Mouse (Mus musculus) left cerebral cortex, postnatal 36 days (tissue): ENCODE data around the gene Cela3a. TPM values are rescaled to one million over a fixed set of nuclear protein-coding genes. Genes with fewer than 3 reads are reported as not detected.
"Not testable (repeated sequence)": the region's sequence is repeated elsewhere in the genome, so short reads cannot be mapped to it uniquely, and the experiment has no call there.

Experiments used
- DNase-seq, 2 experiments: peaks; one replicate each; pipeline ENCODE4 v3.0.0; 2021 to 2022; ENCODE audit warnings: low spot score in 2 of 2, mixed read lengths in 1 of 2
- intact Hi-C: fragments of 180-260 bp; cut with DNase I; formaldehyde crosslinking; loops from one replicate; pipeline ENCODE4 v1.15.1; 2025
- total RNA-seq, 2 experiments: library from RNA; stranded (reverse); gene quantifications; 2 replicates each; pipeline ENCODE4 v1.2.3; 2021

The Cela3a gene
- total RNA-seq, result not detected

- no peak for DNase-seq
- intact Hi-C loops, result no loop called here
Observed at GRCm38 (mm10) chr4:137409691-137410090, at the start of gene Cela3a. Cela3a (minus strand) TSS chr4:137409791.

GRCm38 (mm10) chr4:137458861-137459260 is 49.3 kb upstream of the Cela3a start:
- intact Hi-C loops, result no loop called here

GRCm38 (mm10) chr4:137458310-137458709 is 48.7 kb upstream of the Cela3a start:
- no peak for DNase-seq
- intact Hi-C loops, result no loop called here

More at GRCm38 (mm10) chr4:137458861-137459260, 49.3 kb upstream of the Cela3a start:
- DNase-seq, result no peak

- intact Hi-C loops, result no loop called here
- no peak for DNase-seq
Observed at GRCm38 (mm10) chr4:137457292-137457691, 47.7 kb upstream of the Cela3a start.

GRCm38 (mm10) chr4:137456581-137456980 is 47.0 kb upstream of the Cela3a start:
- intact Hi-C loops, result no loop called here

GRCm38 (mm10) chr4:137454582-137454981 is 45.0 kb upstream of the Cela3a start:
- no peak for DNase-seq
- intact Hi-C loops, result no loop called here

More at GRCm38 (mm10) chr4:137456581-137456980, 47.0 kb upstream of the Cela3a start:
- DNase-seq, result no peak

- DNase-seq, result no peak
- intact Hi-C loops, result no loop called here
Observed at GRCm38 (mm10) chr4:137453234-137453767, 43.7 kb upstream of the Cela3a start, which contains the start of gene 1700013G24Rik. 1700013G24Rik (plus strand) TSS chr4:137453284.

GRCm38 (mm10) chr4:137452190-137452589 is 42.6 kb upstream of the Cela3a start:
- intact Hi-C loops, result no loop called here
- no peak for DNase-seq

GRCm38 (mm10) chr4:137449715-137450114 is 40.1 kb upstream of the Cela3a start:
- intact Hi-C loops, result no loop called here

GRCm38 (mm10) chr4:137449132-137449531 is 39.5 kb upstream of the Cela3a start:
- DNase-seq, result no peak
- intact Hi-C loops, result no loop called here

More at GRCm38 (mm10) chr4:137449715-137450114, 40.1 kb upstream of the Cela3a start:
- no peak for DNase-seq

GRCm38 (mm10) chr4:137448641-137449040 is 39.0 kb upstream of the Cela3a start:
- no peak for DNase-seq
- intact Hi-C loops, result no loop called here

GRCm38 (mm10) chr4:137448197-137448596 is 38.6 kb upstream of the Cela3a start:
- intact Hi-C loops, result no loop called here
- DNase-seq, result peak in 1 of 2 experiments; percentile 12

- intact Hi-C loops, result no loop called here
- DNase-seq, result no peak
Observed at GRCm38 (mm10) chr4:137447363-137448196, 38.0 kb upstream of the Cela3a start.

GRCm38 (mm10) chr4:137445881-137446280 is 36.3 kb upstream of the Cela3a start:
- intact Hi-C loops, result no loop called here
- DNase-seq, result no peak

GRCm38 (mm10) chr4:137443625-137444024 is 34.0 kb upstream of the Cela3a start:
- peak; percentile 54 to 71 for DNase-seq
- intact Hi-C loops, result loop anchor here (5.0 kb wide), 2 partner anchors 104 to 134 kb away; no protein-coding TSS in a partner anchor

GRCm38 (mm10) chr4:137441332-137441731 is 31.7 kb upstream of the Cela3a start:
- no peak for DNase-seq

GRCm38 (mm10) chr4:137438842-137439241 is 29.3 kb upstream of the Cela3a start:
- intact Hi-C loops, result no loop called here
- DNase-seq, result no peak

More at GRCm38 (mm10) chr4:137441332-137441731, 31.7 kb upstream of the Cela3a start:
- intact Hi-C loops, result loop anchor here (5.0 kb wide), 2 partner anchors 106 to 136 kb away; no protein-coding TSS in a partner anchor

- intact Hi-C loops, result no loop called here
Observed at GRCm38 (mm10) chr4:137436979-137437669, 27.5 kb upstream of the Cela3a start.

GRCm38 (mm10) chr4:137432700-137433550 is 23.3 kb upstream of the Cela3a start:
- DNase-seq, intact Hi-C loops: not testable (repeated sequence)

More at GRCm38 (mm10) chr4:137436979-137437669, 27.5 kb upstream of the Cela3a start:
- peak; percentile 14 to 21 for DNase-seq
